Mouse (Mus musculus): Measurements from ENCODE around the gene Iqgap3. TPM values are rescaled to one million over a fixed set of nuclear protein-coding genes. Genes with fewer than 3 reads are reported as not detected.

Iqgap3 gene
- polyA plus RNA-seq, 1 experiment from 2014 or later, result 4.5 TPM

- TF ChIP-seq EP300 (optimal IDR thresholded peaks at IDR 0.05) (no peak), CTCF (IDR thresholded peaks at IDR 0.05; ENCODE audit: low read depth) (no peak)
- Histone ChIP-seq H3K27me3 (ENCODE audit: control insufficient read depth, insufficient read depth, low read length) (no peaks in the 10 kb centered on the region), H3K4me1 (replicated peaks; ENCODE audit: control insufficient read depth, insufficient read depth) (peaks cover 20% of the 10 kb centered on the region), H3K9me3 (ENCODE audit: control insufficient read depth, low read length) (no peaks in the 10 kb centered on the region), H3K36me3 (ENCODE audit: control insufficient read depth, insufficient read depth, low read length) (no peaks in the 10 kb centered on the region), H3K4me2 (replicated peaks; ENCODE audit: low read depth) (no peak overlapping the region), H3K4me3 (ENCODE audit: low read depth, low read length) (no peak overlapping the region), H3K9ac (ENCODE audit: low read length) (no peak overlapping the region), H3K27ac (replicated peaks) (peak overlapping the region; percentile 45; the same call in 1 of the 2 replicates)
- ATAC-seq (ENCODE audit: low FRiP score, low TSS enrichment) (no peak), DNase-seq (ENCODE audit: low spot score) (no peak)
- WGBS, result 79% methylated on average over 4 of the region's 4 CpGs
These were observed 55.2 kb downstream of the Iqgap3 start for GRCm38 (mm10) chr3:88136945-88137494.

- ATAC-seq (ENCODE audit: low FRiP score, low TSS enrichment) (no peak), DNase-seq (ENCODE audit: low spot score) (no peak)
- H3K4me1 ChIP-seq (replicated peaks; ENCODE audit: control insufficient read depth, insufficient read depth), result peaks cover 20% of the 10 kb centered on the region
- H3K36me3 ChIP-seq (ENCODE audit: control insufficient read depth, insufficient read depth, low read length), result no peaks in the 10 kb centered on the region
- H3K9me3 ChIP-seq (ENCODE audit: control insufficient read depth, low read length), result no peaks in the 10 kb centered on the region
- TF ChIP-seq CTCF (IDR thresholded peaks at IDR 0.05; ENCODE audit: low read depth) (peak; percentile 41), EP300 (optimal IDR thresholded peaks at IDR 0.05) (no peak)
- H3K27ac ChIP-seq (replicated peaks), result peak overlapping the region; percentile 100
- WGBS, result 12% methylated on average over 3 of the region's 3 CpGs
- H3K4me2 ChIP-seq (replicated peaks; ENCODE audit: low read depth), result peak overlapping the region; percentile 96
- H3K27me3 ChIP-seq (ENCODE audit: control insufficient read depth, insufficient read depth, low read length), result no peaks in the 10 kb centered on the region
- H3K4me3 ChIP-seq (ENCODE audit: low read depth, low read length), result peak overlapping the region; percentile 58
- peak overlapping the region; percentile 53 for H3K9ac ChIP-seq (ENCODE audit: low read length)
These were observed 56.0 kb downstream of the Iqgap3 start for GRCm38 (mm10) chr3:88137821-88138220.

- Histone ChIP-seq H3K27me3 (ENCODE audit: control insufficient read depth, insufficient read depth, low read length) (no peaks in the 10 kb centered on the region), H3K4me2 (replicated peaks; ENCODE audit: low read depth) (peak overlapping the region; percentile 96)
- peak; percentile 80 for TF ChIP-seq EP300 (optimal IDR thresholded peaks at IDR 0.05)
- TF ChIP-seq CTCF (IDR thresholded peaks at IDR 0.05; ENCODE audit: low read depth), result no peak
These were observed 56.8 kb downstream of the Iqgap3 start for GRCm38 (mm10) chr3:88138336-88139242.

GRCm38 (mm10) chr3:88139243-88140177 is 57.7 kb downstream of the Iqgap3 start:
- peaks cover 22% of the 10 kb centered on the region for H3K4me1 ChIP-seq (replicated peaks; ENCODE audit: control insufficient read depth, insufficient read depth)
- WGBS, result 13% methylated on average over 25 of the region's 25 CpGs

More at GRCm38 (mm10) chr3:88138336-88139242, 56.8 kb downstream of the Iqgap3 start:
- DNase-seq (ENCODE audit: low spot score), result peak; percentile 96
- Histone ChIP-seq H3K9me3 (ENCODE audit: control insufficient read depth, low read length) (no peaks in the 10 kb centered on the region), H3K36me3 (ENCODE audit: control insufficient read depth, insufficient read depth, low read length) (no peaks in the 10 kb centered on the region), H3K27ac (replicated peaks) (peak overlapping the region; percentile 100), H3K4me3 (ENCODE audit: low read depth, low read length) (peak overlapping the region; percentile 58), H3K4me1 (replicated peaks; ENCODE audit: control insufficient read depth, insufficient read depth) (peaks cover 20% of the 10 kb centered on the region), H3K9ac (ENCODE audit: low read length) (peak overlapping the region; percentile 83)
- ATAC-seq (ENCODE audit: low FRiP score, low TSS enrichment), result peak; percentile 57
- WGBS, result under 1% methylated on average over 32 of the region's 32 CpGs

GRCm38 (mm10) chr3:88140178-88140902 is 58.6 kb downstream of the Iqgap3 start:
- H3K27ac ChIP-seq (replicated peaks), result peak overlapping the region; percentile 100
- TF ChIP-seq CTCF (IDR thresholded peaks at IDR 0.05; ENCODE audit: low read depth) (no peak), EP300 (optimal IDR thresholded peaks at IDR 0.05) (no peak)
- DNase-seq (ENCODE audit: low spot score) (peak; percentile 75), ATAC-seq (ENCODE audit: low FRiP score, low TSS enrichment) (no peak)
- peak overlapping the region; percentile 96 for H3K4me2 ChIP-seq (replicated peaks; ENCODE audit: low read depth)
- H3K9me3 ChIP-seq (ENCODE audit: control insufficient read depth, low read length), result no peaks in the 10 kb centered on the region
- peak overlapping the region; percentile 83 for H3K9ac ChIP-seq (ENCODE audit: low read length)
- H3K4me3 ChIP-seq (ENCODE audit: low read depth, low read length), result no peak overlapping the region
- no peaks in the 10 kb centered on the region for H3K36me3 ChIP-seq (ENCODE audit: control insufficient read depth, insufficient read depth, low read length)
- H3K27me3 ChIP-seq (ENCODE audit: control insufficient read depth, insufficient read depth, low read length), result no peaks in the 10 kb centered on the region
- H3K4me1 ChIP-seq (replicated peaks; ENCODE audit: control insufficient read depth, insufficient read depth), result peaks cover 30% of the 10 kb centered on the region
- 4% methylated on average over 11 of the region's 11 CpGs for WGBS

More at GRCm38 (mm10) chr3:88139243-88140177, 57.7 kb downstream of the Iqgap3 start:
- Histone ChIP-seq H3K9me3 (ENCODE audit: control insufficient read depth, low read length) (no peaks in the 10 kb centered on the region), H3K27ac (replicated peaks) (peak overlapping the region; percentile 100), H3K4me3 (ENCODE audit: low read depth, low read length) (peak overlapping the region; percentile 58), H3K27me3 (ENCODE audit: control insufficient read depth, insufficient read depth, low read length) (no peaks in the 10 kb centered on the region), H3K9ac (ENCODE audit: low read length) (peak overlapping the region; percentile 83), H3K4me2 (replicated peaks; ENCODE audit: low read depth) (peak overlapping the region; percentile 96), H3K36me3 (ENCODE audit: control insufficient read depth, insufficient read depth, low read length) (no peaks in the 10 kb centered on the region)
- DNase-seq (ENCODE audit: low spot score) (no peak), ATAC-seq (ENCODE audit: low FRiP score, low TSS enrichment) (no peak)
- TF ChIP-seq EP300 (optimal IDR thresholded peaks at IDR 0.05), result no peak
- no peak for TF ChIP-seq CTCF (IDR thresholded peaks at IDR 0.05; ENCODE audit: low read depth)

Data from stomach, postnatal 0 days (tissue).